In genomic region chr3:68717346-68717745, GRCm38 (mm10) we compare ENCODE assay signal across 8 mouse cellular contexts. TPM values are rescaled to one million over a fixed set of nuclear protein-coding genes. Genes with fewer than 3 reads are reported as not detected.
DNase-seq lines count a peak whose midpoint lies in the region; ATAC-seq and TF ChIP-seq lines count a peak whose summit lies in the region.
"Not testable (repeated sequence)": the region's sequence is repeated elsewhere in the genome, so short reads cannot be mapped to it uniquely, and the experiment has no call there.

No protein-coding gene starts in this region.

- not testable (repeated sequence) for TF ChIP-seq POLR2A in cortical plate, adult 2 months (IDR thresholded peaks at IDR 0.05; ENCODE audit: extremely low read depth, insufficient read depth, low read length)

- peak; percentile 77 for TF ChIP-seq CTCF in cortical plate, adult 2 months (IDR thresholded peaks at IDR 0.05; ENCODE audit: extremely low read depth, insufficient read depth, low read length)

- H3K36me3 ChIP-seq in splenic B cell, adult 2 months (ENCODE audit: control insufficient read depth, insufficient read depth, low read length, poor library complexity, severe bottlenecking): not testable (repeated sequence)

- DNase-seq in CD4-positive, CD25-positive, alpha-beta regulatory T cell, adult 2 months (ENCODE audit: low read depth, low spot score): peak; percentile 90
- DNase-seq in adrenal gland, adult 2 months: peak; percentile 36
- peak; percentile 69 for DNase-seq in kidney, adult 9 months
- DNase-seq in liver: peak; percentile 43
- DNase-seq in neural tube, embryonic 10.5 days (ENCODE audit: extremely low spot score, low spot score): peak; percentile 42
- DNase-seq in splenic B cell, adult 2 months (ENCODE audit: low read depth, low spot score): peak; percentile 87

- ATAC-seq in granulocyte monocyte progenitor cell, adult 5-6 weeks (replicated peaks; ENCODE audit: poor library complexity, severe bottlenecking): peak; percentile 70

- not testable (repeated sequence) for H3K27me3 ChIP-seq in splenic B cell, adult 2 months (ENCODE audit: control insufficient read depth, insufficient read depth, low read length, poor library complexity, severe bottlenecking)

- not testable (repeated sequence) for H3K27ac ChIP-seq in cortical plate, adult 2 months (ENCODE audit: insufficient read depth, low read length)

- H3K4me1 ChIP-seq in cortical plate, adult 2 months (ENCODE audit: control insufficient read depth, insufficient read depth, low read length): not testable (repeated sequence)

- H3K4me3 ChIP-seq in cortical plate, adult 2 months (ENCODE audit: insufficient read depth, low read length): not testable (repeated sequence)

RNA-seq across cellular contexts. Expression of gene Il12a, which starts 26.9 kb away (rescaled TPM):
- total RNA-seq in adrenal gland, adult 2 months (2021): under 1 TPM; 0.52 to 0.97 TPM
- 0.19 TPM in 1 of 2 replicates, not detected in the other for polyA plus RNA-seq in adrenal gland, adult 2 months (2012; rRNA removed)
- polyA plus RNA-seq in cortical plate, adult 2 months (2012; rRNA removed): 6.7 and 7.0 TPM in 2 replicates
- total RNA-seq in granulocyte monocyte progenitor cell, adult 5-6 weeks (2014; fragmentation: Nextera tagmentation): 36.2 and 43.0 TPM in 2 replicates
- total RNA-seq in granulocyte monocyte progenitor cell, adult 5-6 weeks (2017): 28.3 and 28.6 TPM in 2 replicates

Comparison
In these comparisons a context has a peak if more than half of its experiments do, and no peak if none do; other contexts are left out.
1. DNase-seq: peak in every context shown above with its lines; median percentile 90 in CD4-positive, CD25-positive, alpha-beta regulatory T cell, adult 2 months; 87 in splenic B cell, adult 2 months; 69 in kidney, adult 9 months; 43 in liver; 42 in neural tube, embryonic 10.5 days; 36 in adrenal gland, adult 2 months.
2. RNA of gene Il12a, which starts 26.9 kb away (total RNA-seq): 28.3 to 43.0 TPM in granulocyte monocyte progenitor cell, adult 5-6 weeks; 0.52 to 0.97 TPM in adrenal gland, adult 2 months; every median in the first group is over 10 times any median in the second.